In genomic region chr12:116047440-116048377, GRCm38 (mm10) we compare ENCODE assay signal across 8 mouse cellular contexts. TPM values are rescaled to one million over a fixed set of nuclear protein-coding genes. Genes with fewer than 3 reads are reported as not detected.
DNase-seq lines count a peak whose midpoint lies in the region; ATAC-seq and TF ChIP-seq lines count a peak whose summit lies in the region.

Gene Zfp386, plus strand, starts transcription at chr12:116047724.

- peak within 1 kb of the TSS; percentile 85 for H3K4me3 ChIP-seq in heart, embryonic 12.5 days
- peak within 1 kb of the TSS; percentile 78 for H3K4me3 ChIP-seq in kidney, postnatal 0 days (replicated peaks; ENCODE audit: low read depth, low read length)
- peak within 1 kb of the TSS; percentile 56 for H3K4me3 ChIP-seq in liver, embryonic 11.5 days (ENCODE audit: low read depth, low read length)
- H3K4me3 ChIP-seq in stomach, embryonic 14.5 days (ENCODE audit: low read depth, low read length), result peak within 1 kb of the TSS; percentile 82

- H3K27ac ChIP-seq in heart, embryonic 12.5 days (ENCODE audit: poor library complexity, severe bottlenecking), result peak within 1 kb of the TSS; percentile 84
- H3K27ac ChIP-seq in kidney, postnatal 0 days, result peak within 1 kb of the TSS; percentile 98
- H3K27ac ChIP-seq in liver, embryonic 11.5 days (ENCODE audit: low read depth, low read length), result peak within 1 kb of the TSS; percentile 62
- peak within 1 kb of the TSS; percentile 94 for H3K27ac ChIP-seq in stomach, embryonic 14.5 days (ENCODE audit: low read length)

- TF ChIP-seq CTCF in kidney, postnatal 0 days (IDR thresholded peaks at IDR 0.05; ENCODE audit: low read depth), result peak; percentile 16; the same call in 1 of the 2 replicates

- H3K4me1 ChIP-seq in heart, embryonic 12.5 days (replicated peaks), result peaks cover 11% of the 10 kb centered on the region
- peaks cover 12% of the 10 kb centered on the region for H3K4me1 ChIP-seq in kidney, postnatal 0 days (replicated peaks; ENCODE audit: insufficient read depth, low read length)
- H3K4me1 ChIP-seq in liver, embryonic 11.5 days (replicated peaks; ENCODE audit: control insufficient read depth, insufficient read depth, low read length), result peaks cover 9% of the 10 kb centered on the region
- peaks cover 15% of the 10 kb centered on the region; the same call in 1 of the 2 replicates for H3K4me1 ChIP-seq in stomach, embryonic 14.5 days (ENCODE audit: control insufficient read depth, insufficient read depth, low read length)

- 0 out of 2 replicates have a peak, but pooled peaks cover 8% of the 10 kb centered on the region for H3K36me3 ChIP-seq in heart, embryonic 12.5 days
- H3K36me3 ChIP-seq in kidney, postnatal 0 days (ENCODE audit: insufficient read depth, low read length), result 0 out of 2 replicates have a peak, but pooled peaks cover 6% of the 10 kb centered on the region
- H3K36me3 ChIP-seq in liver, embryonic 11.5 days (ENCODE audit: control insufficient read depth, insufficient read depth, low read length), result no peaks in the 10 kb centered on the region
- H3K36me3 ChIP-seq in stomach, embryonic 14.5 days (ENCODE audit: control insufficient read depth, insufficient read depth, low read length), result no peaks in the 10 kb centered on the region; the same call in 1 of the 2 replicates

- H3K4me2 ChIP-seq in heart, embryonic 12.5 days, result peak within 1 kb of the TSS; percentile 67
- peak within 1 kb of the TSS; percentile 76 for H3K4me2 ChIP-seq in kidney, postnatal 0 days (ENCODE audit: low read length)
- peak within 1 kb of the TSS; percentile 75 for H3K4me2 ChIP-seq in liver, embryonic 11.5 days
- H3K4me2 ChIP-seq in stomach, embryonic 14.5 days (replicated peaks; ENCODE audit: low read depth, low read length), result peak within 1 kb of the TSS; percentile 84

- H3K27me3 ChIP-seq in heart, embryonic 12.5 days (replicated peaks), result 0 out of 2 replicates have a peak, but pooled peaks cover 5% of the 10 kb centered on the region
- H3K27me3 ChIP-seq in kidney, postnatal 0 days (ENCODE audit: insufficient read depth, low read length), result no peaks in the 10 kb centered on the region
- no peaks in the 10 kb centered on the region for H3K27me3 ChIP-seq in liver, embryonic 11.5 days (replicated peaks; ENCODE audit: control insufficient read depth, insufficient read depth, low read length)
- no peaks in the 10 kb centered on the region for H3K27me3 ChIP-seq in stomach, embryonic 14.5 days (ENCODE audit: control insufficient read depth, insufficient read depth, low read length)

- WGBS in heart, embryonic 12.5 days, result 1% methylated on average over 55 of the region's 55 CpGs
- WGBS in kidney, postnatal 0 days, result 1% methylated on average over 50 of the region's 55 CpGs
- 2% methylated on average over 55 of the region's 55 CpGs for WGBS in liver, embryonic 11.5 days
- under 1% methylated on average over 55 of the region's 55 CpGs for WGBS in stomach, embryonic 14.5 days

- DNase-seq in CD4-positive helper T cell, adult 2 months (ENCODE audit: low read depth, low spot score), result peak; percentile 97
- peak; percentile 97 for DNase-seq in brain, embryonic 18.5 days (ENCODE audit: low read depth, low spot score)
- peak; percentile 98 for DNase-seq in kidney, postnatal 0 days (ENCODE audit: low spot score)
- peak; percentile 91 for DNase-seq in liver, embryonic 11.5 days (ENCODE audit: low spot score)
- DNase-seq in naive thymus-derived CD4-positive, alpha-beta T cell, adult 2 months (ENCODE audit: low read depth), result peak; percentile 97

- no peaks in the 10 kb centered on the region for H3K9me3 ChIP-seq in heart, embryonic 12.5 days (replicated peaks)
- no peaks in the 10 kb centered on the region for H3K9me3 ChIP-seq in kidney, postnatal 0 days (replicated peaks; ENCODE audit: low read length)
- no peaks in the 10 kb centered on the region for H3K9me3 ChIP-seq in liver, embryonic 11.5 days (ENCODE audit: control insufficient read depth, low read length)
- H3K9me3 ChIP-seq in stomach, embryonic 14.5 days (ENCODE audit: control insufficient read depth, low read depth, low read length), result no peaks in the 10 kb centered on the region

- ATAC-seq in erythroid progenitor cell, adult 5-6 weeks (replicated peaks; ENCODE audit: low FRiP score, poor library complexity, severe bottlenecking), result peak; percentile 90
- peak; percentile 99 for ATAC-seq in heart, embryonic 12.5 days (ENCODE audit: insufficient number of reproducible peaks, low FRiP score)
- ATAC-seq in kidney, postnatal 0 days (replicated peaks; ENCODE audit: low FRiP score, low read depth), result peak; percentile 99
- ATAC-seq in liver, embryonic 11.5 days (replicated peaks; ENCODE audit: low FRiP score), result peak; percentile 99
- peak; percentile 99 for ATAC-seq in stomach, embryonic 14.5 days (ENCODE audit: insufficient number of reproducible peaks, insufficient read depth, low FRiP score, low read depth)

- peak within 1 kb of the TSS; percentile 88 for H3K9ac ChIP-seq in heart, embryonic 12.5 days
- H3K9ac ChIP-seq in kidney, postnatal 0 days (ENCODE audit: low read depth, low read length), result peak within 1 kb of the TSS; percentile 94
- peak within 1 kb of the TSS; percentile 49 for H3K9ac ChIP-seq in liver, embryonic 11.5 days (ENCODE audit: low read depth, low read length)
- H3K9ac ChIP-seq in stomach, embryonic 14.5 days (replicated peaks; ENCODE audit: low read depth, low read length), result peak within 1 kb of the TSS; percentile 77

RNA-seq across cellular contexts. Expression of gene Zfp386, which starts in this region (rescaled TPM):
- 6.7 and 9.0 TPM in 2 replicates for total RNA-seq in erythroid progenitor cell, adult 5-6 weeks (2015; ENCODE audit: low replicate concordance)
- total RNA-seq in erythroid progenitor cell, adult 5-6 weeks (2017; ENCODE audit: low replicate concordance), result 0.61 and 3.7 TPM in 2 replicates
- polyA plus RNA-seq in heart, embryonic 12.5 days (2016; fragmentation: Nextera tagmentation; extraction: Ambion mirVana), result 29.2 and 32.2 TPM in 2 replicates
- 47.0 and 47.5 TPM in 2 replicates for polyA plus RNA-seq in kidney, postnatal 0 days (2015; fragmentation: Nextera tagmentation; extraction: Ambion mirVana)
- polyA plus RNA-seq in liver, embryonic 11.5 days (2014; fragmentation: Nextera tagmentation; extraction: Ambion mirVana), result 19.4 and 21.1 TPM in 2 replicates
- 51.2 and 52.6 TPM in 2 replicates for polyA plus RNA-seq in stomach, embryonic 14.5 days (2014; fragmentation: Nextera tagmentation; extraction: Ambion mirVana)

Comparison
In these comparisons a context has a peak if more than half of its experiments do, and no peak if none do; other contexts are left out.
1. Peak in every context shown above with its lines: DNase-seq, ATAC-seq, H3K4me3 ChIP-seq and H3K27ac ChIP-seq.